Mouse (Mus musculus) lung, postnatal 25 days (tissue): ENCODE data around the gene Bloc1s1.

Experiments
- DNase-seq: peaks from one replicate; pipeline ENCODE4 v3.0.0; 2022; ENCODE audit warnings: low spot score

Bloc1s1 gene

GRCm38 (mm10) chr10:128908778-128909448, 14.9 kb downstream of the Bloc1s1 start:
- no peak for DNase-seq

GRCm38 (mm10) chr10:128904812-128905211, 19.0 kb downstream of the Bloc1s1 start:
- no peak for DNase-seq

GRCm38 (mm10) chr10:128902409-128902988, 21.3 kb downstream of the Bloc1s1 start:
- DNase-seq = no peak

GRCm38 (mm10) chr10:128901409-128901808, 22.4 kb downstream of the Bloc1s1 start:
- DNase-seq = no peak

- DNase-seq = no peak
These were observed 23.1 kb downstream of the Bloc1s1 start, which contains the start of gene Cd63 for GRCm38 (mm10) chr10:128900698-128901097. Gene Cd63 (plus strand): TSS chr10:128900989.

GRCm38 (mm10) chr10:128899759-128900490, 23.9 kb downstream of the Bloc1s1 start:
- DNase-seq = no peak

GRCm38 (mm10) chr10:128897501-128897900, 26.3 kb downstream of the Bloc1s1 start:
- DNase-seq = no peak

- no peak for DNase-seq
These were observed 27.0 kb downstream of the Bloc1s1 start for GRCm38 (mm10) chr10:128896807-128897206.

- DNase-seq = no peak
These were observed 27.7 kb downstream of the Bloc1s1 start for GRCm38 (mm10) chr10:128895952-128896693.

- peak; percentile 87 for DNase-seq
These were observed 28.4 kb downstream of the Bloc1s1 start for GRCm38 (mm10) chr10:128895437-128895836.

- DNase-seq = no peak
These were observed 31.6 kb downstream of the Bloc1s1 start for GRCm38 (mm10) chr10:128892246-128892645.

- DNase-seq = peak; percentile 39
These were observed 32.3 kb downstream of the Bloc1s1 start, which contains the start of gene Gdf11 for GRCm38 (mm10) chr10:128891296-128892094. Gene Gdf11 (minus strand): TSS chr10:128891718.

GRCm38 (mm10) chr10:128890383-128891295, 33.2 kb downstream of the Bloc1s1 start:
- DNase-seq = no peak

- DNase-seq = no peak
These were observed 34.0 kb downstream of the Bloc1s1 start for GRCm38 (mm10) chr10:128889846-128890245.

- no peak for DNase-seq
These were observed 34.7 kb downstream of the Bloc1s1 start for GRCm38 (mm10) chr10:128888941-128889827.

GRCm38 (mm10) chr10:128882067-128882466, 41.8 kb downstream of the Bloc1s1 start:
- no peak for DNase-seq

GRCm38 (mm10) chr10:128878811-128879210, 45.0 kb downstream of the Bloc1s1 start:
- no peak for DNase-seq

GRCm38 (mm10) chr10:128878291-128878690, 45.5 kb downstream of the Bloc1s1 start:
- peak; percentile 43 for DNase-seq

GRCm38 (mm10) chr10:128870341-128870740, 53.5 kb downstream of the Bloc1s1 start:
- DNase-seq = no peak
